Mouse (Mus musculus) adrenal gland, postnatal 4 days (tissue): ENCODE results near the gene Bptf. TPM values are rescaled to one million over a fixed set of nuclear protein-coding genes. Genes with fewer than 3 reads are reported as not detected.
A peak's percentile ranks its signal among the peaks of the same experiment; 100 is the strongest.
"Not testable (repeated sequence)": the region's sequence is repeated elsewhere in the genome, so short reads cannot be mapped to it uniquely, and the experiment has no call there.

Experiments used
- DNase-seq, 2 experiments: peaks; one replicate each; pipeline ENCODE4 v3.0.0; 2021 to 2022; ENCODE audit warnings: low spot score in 2 of 2, mixed read lengths in 2 of 2
- long read RNA-seq, 2 experiments: library from polyadenylated mRNA; stranded (forward); transcript quantifications; one replicate each; pipeline ENCODE4 v2.0.0; 2021
- total RNA-seq, 2 experiments: library from RNA; stranded (reverse); gene quantifications; 2 replicates each; pipeline ENCODE4 v1.2.3; 2021

The Bptf gene
- 10 to 100 TPM; 51.6 to 55.4 TPM for total RNA-seq
- long read RNA-seq, experiment 1, partial matches to known transcripts = 3 of 10 reads
- long read RNA-seq, experiment 1, other reads (novel, unspliced or antisense) = 7 of 10 reads
- long read RNA-seq, experiment 2, partial matches to known transcripts = 10 of 18 reads
- long read RNA-seq, experiment 2, other reads (novel, unspliced or antisense) = 8 of 18 reads

DNA sequence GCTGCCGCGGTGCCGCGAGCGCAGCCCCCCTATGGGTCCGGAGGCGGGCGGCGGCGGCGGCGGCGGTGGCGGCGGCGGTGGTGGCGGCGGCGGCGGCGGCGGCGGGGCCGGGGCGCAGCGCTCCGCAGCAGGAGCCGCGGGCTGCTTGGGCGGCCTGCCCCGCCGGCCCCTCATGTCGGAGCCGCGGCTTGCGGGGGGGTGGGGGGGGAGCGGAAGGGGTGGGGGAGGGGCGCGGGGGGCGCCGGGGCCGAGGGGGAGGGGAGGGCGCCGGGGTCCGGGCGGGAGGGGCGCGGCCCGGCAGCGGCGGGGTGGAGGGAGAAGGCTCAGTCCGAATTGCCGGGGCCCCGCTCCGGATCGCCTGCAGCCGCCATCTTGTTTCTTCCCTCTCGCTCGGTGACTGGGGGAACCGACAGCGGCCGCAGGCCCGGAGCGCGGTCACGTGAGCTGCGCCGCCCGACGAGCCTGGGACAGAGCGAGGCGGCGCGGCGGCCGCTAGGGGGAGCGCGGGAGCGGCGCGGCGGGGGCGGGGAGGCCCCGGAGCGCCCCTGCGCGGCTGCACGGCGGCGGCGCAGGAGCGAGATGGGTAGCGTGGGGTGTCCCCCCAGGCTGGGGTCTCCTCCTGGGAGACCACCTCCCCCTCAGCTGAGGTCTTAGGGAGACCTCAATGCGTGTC, at the start of gene Bptf:
Gene Bptf, minus strand, starts transcription at position 379 of the 673 bp plus-strand sequence.
- peak; percentile 76 to 77 for DNase-seq

DNA sequence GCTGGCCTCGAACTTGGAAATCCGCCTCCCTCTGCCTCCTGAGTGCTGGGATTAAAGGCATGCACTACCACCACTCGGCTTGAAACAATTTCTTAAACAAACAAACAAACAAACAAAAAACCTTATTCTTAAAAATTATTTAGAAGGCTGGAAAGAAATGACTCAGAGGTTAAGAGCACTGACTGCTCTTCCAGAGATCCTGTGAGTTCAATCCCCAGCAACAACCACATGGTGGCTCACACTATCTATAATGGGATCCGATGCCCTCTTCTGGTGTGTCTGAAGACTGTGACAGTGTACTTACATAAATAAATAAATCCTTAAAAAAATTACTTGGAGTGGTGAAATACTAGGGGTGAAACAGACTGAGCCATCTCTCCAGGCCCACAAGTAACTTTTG, 29.3 kb upstream of the Bptf start:
- DNase-seq = no peak

DNA sequence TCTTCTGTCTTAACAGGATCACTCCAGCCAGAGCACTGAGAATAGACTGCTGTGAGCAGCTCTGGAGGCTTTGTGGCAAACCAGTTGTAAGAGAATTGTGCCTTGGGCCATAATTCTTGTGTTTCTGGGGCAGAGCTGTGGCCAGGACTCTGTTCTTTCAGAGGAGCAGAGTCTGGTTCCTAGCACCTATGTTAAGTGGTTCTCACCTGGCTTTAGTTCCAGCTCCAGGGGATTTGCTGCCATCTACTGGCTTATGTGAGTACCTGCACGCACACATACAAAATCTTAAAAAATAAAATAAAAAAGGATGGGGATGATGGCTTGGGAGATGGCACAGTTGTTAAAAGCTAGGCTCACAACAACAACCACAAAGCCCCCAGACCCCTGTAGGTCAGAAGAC, 27.1 kb upstream of the Bptf start:
- no peak for DNase-seq

DNA sequence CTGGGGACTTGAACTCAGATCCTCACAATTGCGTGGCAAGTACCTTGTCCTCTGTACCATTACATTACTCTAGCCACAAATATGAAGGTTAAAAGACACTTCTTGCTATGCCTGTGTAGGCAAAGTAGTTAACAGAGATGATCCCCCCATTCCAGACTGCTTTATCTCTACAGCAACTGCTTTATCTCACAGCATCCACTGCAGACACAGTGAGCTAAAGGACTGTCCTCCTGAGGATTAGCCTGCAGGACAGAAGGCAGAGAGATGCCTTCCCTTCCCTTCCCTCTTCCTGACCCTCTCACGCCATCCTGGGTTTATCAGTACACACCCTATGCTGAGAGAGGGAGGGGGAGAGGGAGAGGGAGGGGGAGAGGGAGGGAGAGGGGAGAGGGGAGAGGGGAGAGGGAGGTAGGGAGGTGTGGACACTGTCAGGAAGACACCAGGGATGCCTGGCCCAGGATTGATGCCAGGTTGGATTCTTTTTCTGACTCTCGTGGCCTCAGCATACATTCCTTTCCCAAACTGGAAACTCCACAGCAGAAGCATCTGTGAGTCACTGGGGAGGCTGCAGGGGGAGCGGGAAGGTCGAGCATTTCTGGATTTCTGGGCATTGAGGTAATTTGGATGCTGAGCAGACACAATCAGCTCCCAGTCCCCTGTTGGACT, 25.2 kb upstream of the Bptf start:
- DNase-seq = no peak

DNA sequence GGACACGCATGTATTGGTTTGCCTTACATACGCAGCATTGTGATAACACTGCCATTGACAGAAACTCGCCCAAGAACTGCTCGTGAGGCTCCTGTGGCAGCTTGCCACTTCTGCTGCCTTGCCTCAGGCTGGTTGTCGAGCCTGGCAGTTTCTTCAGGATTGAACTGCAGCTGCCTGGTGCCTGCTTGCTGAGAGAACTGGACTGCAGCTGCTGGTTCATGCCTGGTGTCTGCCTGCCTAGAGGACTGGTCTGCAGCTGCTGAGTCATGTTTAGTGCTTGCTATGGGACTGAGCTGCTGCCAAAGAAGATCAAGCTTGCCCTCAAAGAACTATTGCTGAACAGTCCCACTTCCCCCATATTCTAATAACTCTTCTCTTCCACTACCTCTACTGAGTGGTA, 23.4 kb upstream of the Bptf start:
- DNase-seq = no peak

DNA sequence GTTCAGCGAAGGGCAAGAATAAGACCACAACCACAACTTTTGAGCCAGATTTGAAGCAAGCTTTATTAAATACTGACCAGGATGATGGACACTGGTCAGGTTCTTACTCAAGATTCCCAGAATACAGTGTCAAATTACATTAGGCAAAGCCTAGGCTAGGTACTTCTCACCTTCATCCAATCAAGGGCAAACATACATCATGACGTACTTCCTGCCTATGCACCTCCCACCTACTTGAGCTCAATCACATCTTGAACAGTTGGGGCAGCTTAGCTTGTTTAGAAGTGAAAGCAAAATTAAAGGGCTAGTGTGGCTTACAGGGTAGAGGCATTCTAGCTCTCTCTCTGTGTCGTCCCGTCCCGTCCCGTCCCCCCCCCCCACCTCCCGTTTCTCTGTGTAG, 22.5 kb upstream of the Bptf start:
- DNase-seq = no peak

DNA sequence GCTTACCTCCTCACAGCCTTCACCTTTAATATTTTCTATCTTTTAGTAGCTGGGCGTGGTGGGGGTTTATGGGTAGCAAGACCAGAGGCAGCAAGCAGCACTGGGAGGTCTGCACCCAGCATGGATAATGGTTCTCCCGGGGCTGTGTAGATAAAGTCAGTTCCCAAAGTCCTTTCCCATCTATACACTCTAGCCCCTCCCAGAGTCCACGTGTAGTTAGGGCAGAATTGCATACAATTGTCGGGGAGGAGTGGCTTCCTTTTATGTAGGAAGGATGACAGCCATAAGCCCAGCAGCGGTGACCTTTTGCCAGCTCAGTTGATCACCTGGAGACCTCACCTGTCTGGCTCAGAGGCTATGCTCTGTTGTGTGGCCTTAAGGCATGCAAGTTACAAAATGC, 21.7 kb upstream of the Bptf start:
- DNase-seq = no peak

DNA sequence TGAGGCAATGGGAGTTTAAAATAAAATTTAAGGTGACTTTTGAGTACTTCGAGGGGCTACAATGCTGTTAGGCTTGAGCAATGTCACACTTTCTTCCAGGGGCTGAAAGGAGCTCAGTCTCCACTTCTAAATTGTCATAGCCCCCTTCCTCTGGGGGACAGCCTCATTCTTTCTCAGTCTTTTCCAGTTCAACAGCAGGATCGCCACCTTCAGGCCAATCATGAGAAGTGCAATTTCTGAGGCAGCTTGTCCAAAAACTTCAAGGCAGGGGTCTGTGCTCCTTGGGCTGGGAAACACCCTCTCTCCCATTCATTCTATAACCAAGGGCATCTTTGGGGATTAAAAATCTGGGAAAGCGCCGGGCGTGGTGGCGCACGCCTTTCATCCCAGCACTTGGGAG, 19.9 kb upstream of the Bptf start:
- DNase-seq = no peak

DNA sequence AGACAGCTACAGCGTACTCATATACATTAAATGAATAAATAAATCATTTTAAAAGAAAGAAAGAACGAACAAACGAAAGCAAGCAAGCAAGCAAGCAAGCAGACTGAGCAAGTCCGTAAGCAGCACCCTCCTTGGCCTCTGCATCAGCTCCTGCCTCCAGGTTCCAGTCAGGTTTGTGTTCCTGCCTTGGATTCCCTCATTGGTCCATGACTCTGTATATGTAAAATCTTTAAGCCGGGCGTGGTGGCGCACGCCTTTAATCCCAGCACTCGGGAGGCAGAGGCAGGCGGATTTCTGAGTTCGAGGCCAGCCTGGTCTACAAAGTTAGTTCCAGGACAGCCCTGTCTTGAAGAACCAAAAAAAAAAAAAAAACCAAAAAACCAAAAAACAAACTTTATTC, 12.0 kb upstream of the Bptf start:
- not testable (repeated sequence) for DNase-seq

DNA sequence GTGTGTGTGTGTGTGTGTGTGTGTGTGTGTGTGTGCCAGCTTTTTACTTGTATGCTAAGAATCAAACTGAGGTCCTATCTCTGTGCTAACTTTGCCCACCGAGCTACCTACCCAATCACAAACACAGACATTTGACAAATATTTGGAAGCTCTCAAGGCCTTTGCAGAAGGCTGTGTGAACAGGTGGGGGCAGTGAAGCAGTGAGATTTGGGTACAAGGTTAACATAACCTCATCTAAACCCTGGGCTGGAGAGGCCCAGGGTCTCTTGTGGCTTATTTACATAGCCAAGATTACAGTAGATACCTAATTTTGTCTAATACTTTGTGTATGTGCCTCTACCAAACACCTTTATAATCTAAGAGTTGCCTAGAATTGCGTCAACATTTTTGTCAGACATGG, 10.5 kb upstream of the Bptf start:
- no peak for DNase-seq

DNA sequence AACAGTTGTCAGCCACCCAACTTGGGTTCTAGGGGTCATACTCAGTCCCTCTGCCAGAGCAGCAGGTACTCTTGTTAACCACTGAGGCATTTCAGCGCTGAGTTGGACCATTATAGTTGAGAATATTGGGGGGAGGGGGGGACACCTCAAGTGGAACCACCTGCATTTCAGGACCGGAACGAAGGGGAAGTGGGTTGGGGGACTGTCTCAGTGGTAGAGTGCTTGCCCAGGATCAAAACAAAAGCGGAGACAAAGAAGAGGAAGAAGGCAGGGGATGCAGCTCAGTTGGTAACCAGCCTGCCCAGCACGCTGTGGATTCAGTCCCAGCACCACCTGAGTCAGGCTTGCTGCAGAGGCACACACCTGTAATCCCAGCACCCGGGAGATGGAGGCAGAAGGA, 8.8 kb upstream of the Bptf start:
- no peak for DNase-seq

DNA sequence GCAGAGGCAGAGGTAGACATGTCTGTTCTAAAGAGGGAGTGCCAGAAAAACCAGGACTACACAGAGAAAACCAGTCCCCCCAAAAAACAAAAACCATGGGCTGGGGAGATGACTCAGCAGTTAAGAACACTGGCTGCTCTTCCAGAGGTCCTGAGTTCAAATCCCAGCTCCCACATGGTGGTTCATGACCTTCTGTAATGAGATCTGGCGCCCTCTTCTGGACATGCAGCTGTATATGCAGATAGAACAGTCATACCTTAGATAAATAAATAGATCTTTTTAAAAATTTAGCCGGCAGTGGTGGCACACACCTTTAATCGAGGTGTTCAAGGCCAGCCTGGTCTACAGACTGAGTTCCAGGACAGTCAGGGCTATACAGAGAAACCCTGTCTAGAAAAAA, 6.7 kb upstream of the Bptf start:
- DNase-seq = no peak

DNA sequence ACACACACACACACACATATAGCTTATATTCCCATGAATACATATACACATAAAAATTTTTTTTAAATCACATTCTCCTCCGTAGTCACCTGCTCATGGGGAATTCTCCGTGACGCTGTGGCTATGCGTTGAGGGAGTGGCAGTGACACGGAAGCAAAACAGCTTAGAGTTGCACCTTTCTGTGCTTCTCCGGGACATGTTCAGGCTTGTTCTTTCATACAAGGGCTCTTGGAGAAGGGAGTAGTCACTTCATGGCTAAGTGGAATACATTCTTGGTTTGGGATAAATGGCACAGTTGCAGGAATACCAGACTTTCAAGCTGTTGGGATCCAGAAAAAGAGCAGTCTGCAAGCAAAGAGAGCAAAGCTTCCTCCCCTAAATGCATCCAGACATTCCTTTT, 5.7 kb upstream of the Bptf start:
- DNase-seq = no peak

DNA sequence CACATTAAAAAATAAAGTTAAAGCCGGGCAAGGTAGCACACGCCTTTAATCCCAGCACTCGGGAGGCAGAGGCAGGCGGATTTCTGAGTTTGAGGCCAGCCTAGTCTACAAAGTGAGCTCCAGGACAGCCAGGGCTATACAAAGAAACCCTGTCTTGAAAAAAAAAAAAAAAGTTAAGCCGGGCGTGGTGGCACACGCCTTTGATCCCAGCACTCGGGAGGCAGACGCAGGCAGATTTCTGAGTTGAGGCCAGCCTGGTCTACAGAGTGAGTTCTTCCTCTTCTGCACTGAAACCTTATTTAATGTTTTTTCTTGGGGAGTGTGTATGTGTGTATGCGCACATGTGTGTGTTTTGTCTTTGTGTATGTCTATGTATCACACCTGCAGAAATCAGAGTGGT, 4.5 kb upstream of the Bptf start:
- not testable (repeated sequence) for DNase-seq

DNA sequence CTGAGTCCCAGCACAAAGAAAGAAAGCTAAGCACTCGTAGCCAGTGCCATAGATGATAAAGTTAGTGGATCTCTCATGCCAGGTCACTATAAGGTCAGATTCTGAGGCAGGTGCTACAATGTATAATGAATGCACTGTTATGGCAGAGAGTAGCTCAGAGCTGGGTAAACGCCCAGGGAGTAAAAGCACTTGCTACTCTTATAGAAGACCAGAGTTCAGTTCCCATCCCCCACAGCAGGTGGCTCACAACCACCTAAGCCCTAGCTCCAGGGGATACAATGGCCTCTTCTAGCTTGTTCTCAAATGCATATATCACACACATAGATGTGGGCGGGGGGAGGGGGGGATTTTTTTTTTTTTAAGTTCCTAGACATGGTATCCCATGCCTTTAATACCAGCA, 3.8 kb upstream of the Bptf start:
- DNase-seq = no peak

DNA sequence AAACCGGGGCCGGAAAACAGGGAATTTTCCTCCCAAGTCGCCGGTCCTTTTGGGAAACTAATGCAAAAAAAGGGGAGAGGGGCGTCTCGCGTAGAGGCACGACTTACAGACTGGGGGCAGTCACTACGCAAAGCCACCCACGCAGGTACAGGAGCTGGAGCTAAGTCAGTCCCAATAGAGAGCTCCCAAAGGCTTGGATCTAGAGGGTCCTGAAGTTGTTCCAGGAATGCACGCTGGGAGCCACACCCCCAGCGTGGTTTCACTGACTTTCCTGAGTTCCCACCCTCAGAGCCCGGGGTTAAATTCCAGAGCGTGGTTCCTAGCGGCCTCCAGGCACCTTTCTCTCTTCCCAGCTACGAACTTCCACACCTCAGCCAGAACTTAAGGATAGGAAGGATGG, 499 bp upstream of the Bptf start:
- DNase-seq = no peak

DNA sequence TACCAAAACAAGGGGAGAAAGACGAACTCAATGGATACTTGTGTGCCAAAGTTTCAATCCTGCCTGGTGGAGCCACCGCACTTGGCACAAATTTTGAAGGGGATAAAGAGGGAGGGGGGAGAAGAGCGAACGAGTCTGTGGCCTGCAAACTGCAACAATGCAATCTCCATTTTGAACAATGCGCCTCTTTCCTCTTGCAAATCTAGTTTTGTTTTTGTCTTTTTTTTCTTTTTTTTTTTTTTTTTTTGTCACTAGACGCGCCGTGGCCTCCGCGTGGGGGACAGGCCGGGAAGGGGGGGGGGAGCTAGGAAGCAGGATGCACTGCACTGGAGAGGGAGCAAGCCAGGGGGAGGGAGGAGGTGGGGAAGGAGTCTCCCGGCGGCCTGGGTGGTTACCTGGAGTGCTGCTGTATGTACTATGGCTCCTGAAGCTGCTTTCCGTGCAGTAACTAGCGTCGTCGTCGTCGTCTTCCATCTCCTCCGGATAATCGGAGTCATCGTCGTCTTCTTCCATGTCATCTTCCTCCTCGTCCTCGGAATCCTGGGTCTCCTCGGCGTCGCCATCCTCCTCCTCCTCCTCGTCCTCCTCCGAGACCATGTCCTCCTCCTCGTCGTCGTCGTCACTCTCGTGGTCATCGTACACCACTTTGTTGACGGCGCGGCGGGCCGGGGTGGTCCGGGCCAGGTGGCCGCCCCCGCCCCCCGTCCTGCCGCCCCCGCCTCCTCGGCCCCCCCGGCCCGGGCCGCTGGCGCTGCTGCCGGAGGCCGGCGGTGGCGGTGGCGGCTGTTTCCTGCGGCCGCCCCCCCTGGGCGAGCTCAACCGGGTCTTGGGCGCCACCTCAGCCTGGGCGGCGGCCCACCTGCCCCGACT, 813 bp downstream of the Bptf start:
- DNase-seq = peak; percentile 12 to 40

DNA sequence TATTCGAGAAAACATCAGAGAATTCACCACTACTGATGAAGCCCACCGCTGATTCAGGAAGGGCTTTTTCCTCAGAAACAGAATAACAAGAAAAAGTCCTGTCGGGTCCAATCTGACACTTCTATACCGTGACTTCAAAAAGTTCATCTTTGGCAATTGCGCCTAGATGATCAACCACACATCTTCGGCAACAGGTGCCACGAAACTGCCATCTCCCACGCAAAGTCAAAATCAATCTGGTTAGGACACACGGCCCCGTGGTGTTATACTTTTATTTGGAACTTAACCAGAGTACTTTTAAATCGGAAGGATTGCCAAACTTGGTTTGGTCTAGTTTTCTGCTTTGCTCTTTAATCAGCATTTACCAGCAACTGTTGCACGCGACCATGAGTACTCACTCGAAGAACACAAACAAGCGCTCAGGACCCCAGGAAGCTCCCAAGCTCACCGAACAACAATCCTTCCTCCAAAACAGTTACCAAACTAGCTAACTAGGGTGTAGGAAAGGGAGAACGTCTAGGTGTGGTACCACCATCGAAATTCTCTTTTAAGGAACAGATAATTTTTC, 1.6 kb downstream of the Bptf start:
- DNase-seq = no peak

DNA sequence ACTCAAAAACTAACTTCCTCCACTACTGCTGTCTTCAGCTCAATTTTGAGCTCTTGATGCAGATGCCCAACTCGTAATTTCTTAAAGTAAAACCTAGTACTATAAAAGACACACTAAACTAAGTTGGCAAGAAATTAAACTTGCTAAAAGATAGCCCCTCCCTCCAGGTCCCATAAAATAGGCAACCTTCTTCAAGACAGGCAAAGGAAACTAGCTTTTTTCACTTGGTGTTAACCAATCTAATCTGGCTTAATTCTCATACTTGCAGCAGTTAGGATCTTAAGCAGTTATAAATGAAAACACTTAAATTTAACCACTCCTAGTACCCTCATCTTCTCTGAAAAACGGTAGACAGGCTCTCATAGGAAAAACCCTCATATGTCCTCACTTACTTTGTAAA, 2.3 kb downstream of the Bptf start:
- no peak for DNase-seq

DNA sequence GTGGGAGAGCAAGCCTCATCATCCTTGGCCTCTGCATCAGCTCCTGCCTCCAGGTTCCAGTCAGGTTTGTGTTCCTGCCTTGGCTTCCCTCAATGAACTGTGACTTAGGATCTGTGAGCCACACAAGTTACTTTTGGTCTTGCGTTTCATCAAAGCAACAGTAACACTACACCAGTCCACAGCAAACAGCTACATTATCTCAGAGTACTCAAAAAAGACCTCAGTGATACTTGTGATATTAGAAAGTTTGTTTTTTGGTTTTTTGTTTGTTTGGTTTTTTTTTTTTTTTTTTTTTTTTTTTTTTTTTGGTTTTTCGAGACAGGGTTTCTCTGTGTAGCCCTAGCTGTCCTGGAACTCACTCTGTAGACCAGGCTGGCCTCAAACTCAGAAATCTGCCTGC, 5.2 kb downstream of the Bptf start:
- DNase-seq = not testable (repeated sequence)

DNA sequence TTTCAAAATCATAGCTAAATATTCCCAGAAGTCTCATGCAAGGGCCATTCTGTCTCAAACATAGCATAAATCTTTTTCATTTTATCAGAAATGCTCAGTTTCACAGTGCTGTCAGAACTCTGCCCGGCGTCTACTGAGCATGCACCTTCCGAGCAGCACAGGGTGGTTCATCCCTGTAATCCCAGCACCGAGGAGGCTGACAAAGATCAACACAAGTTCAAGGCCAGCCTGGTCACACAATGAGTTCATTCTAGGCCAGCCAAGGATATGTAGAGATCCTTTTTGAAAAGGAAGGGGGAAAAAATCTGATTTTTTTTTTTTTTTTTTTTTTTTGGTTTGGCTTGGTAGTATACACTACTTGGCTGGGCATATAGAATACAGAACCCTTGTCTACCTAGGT, 6.9 kb downstream of the Bptf start:
- DNase-seq = no peak

DNA sequence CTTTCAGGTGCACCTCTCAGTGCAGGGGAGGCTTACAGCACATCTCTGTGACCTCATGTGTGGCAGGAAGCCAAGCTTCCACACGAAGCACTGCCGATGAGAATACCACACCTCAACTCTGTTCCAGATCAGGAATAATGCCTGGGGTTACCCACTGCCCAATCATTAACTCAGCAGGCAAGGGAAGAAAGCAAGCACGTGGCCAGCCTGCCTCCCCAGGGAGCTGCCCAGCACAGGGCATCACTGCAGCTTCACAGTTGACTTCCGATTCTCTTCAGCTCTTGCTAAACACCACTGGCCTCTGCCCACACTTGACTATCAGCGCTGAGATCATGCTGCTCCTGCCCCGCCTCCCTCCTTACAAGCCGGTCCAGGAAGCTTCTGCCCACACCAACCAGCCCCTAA, 7.6 kb downstream of the Bptf start:
- DNase-seq = no peak
